Mouse (Mus musculus) erythroblast, embryonic 14.5 days (primary cell): ENCODE measurements around the gene Dclre1b. TPM values are rescaled to one million over a fixed set of nuclear protein-coding genes. Genes with fewer than 3 reads are reported as not detected.

Experiments
- H3K27me3 ChIP-seq: 2 replicates; pipeline ENCODE4 v1.6.1; 2012; ENCODE audit warnings: inconsistent platforms; ENCODE audit not compliant: control insufficient read depth
- H3K36me3 ChIP-seq: 2 replicates; pipeline ENCODE4 v1.6.1; 2012; ENCODE audit warnings: mild to moderate bottlenecking, inconsistent platforms; ENCODE audit not compliant: control insufficient read depth
- H3K4me1 ChIP-seq: 2 replicates; pipeline ENCODE4 v1.6.1; 2012; ENCODE audit warnings: inconsistent platforms; ENCODE audit not compliant: control insufficient read depth
- H3K4me3 ChIP-seq: replicated peaks from 2 replicates; pipeline ENCODE3; 2012; ENCODE audit warnings: moderate library complexity, mild to moderate bottlenecking, inconsistent platforms
- H3K9me3 ChIP-seq: 2 replicates; pipeline ENCODE4 v1.6.1; 2012; ENCODE audit warnings: low read length, inconsistent platforms, mixed read lengths; ENCODE audit not compliant: control insufficient read depth
- GATA1 ChIP-seq: IDR thresholded peaks from 2 replicates; pipeline ENCODE4 v1.6.1; 2012; ENCODE audit warnings: low read length, inconsistent platforms, mixed read lengths
- TAL1 ChIP-seq: IDR thresholded peaks from 3 replicates; pipeline ENCODE4 v1.6.1; 2012; ENCODE audit warnings: low read length, inconsistent platforms, mixed read lengths
- polyA plus RNA-seq: library from polyadenylated mRNA; stranded (reverse); fragments of >175 nt; gene quantifications from 2 replicates; pipeline ENCODE4 v1.2.3, GENCODE M21; 2012

Dclre1b gene
- polyA plus RNA-seq, 1 experiment = 1.2 TPM

DNA sequence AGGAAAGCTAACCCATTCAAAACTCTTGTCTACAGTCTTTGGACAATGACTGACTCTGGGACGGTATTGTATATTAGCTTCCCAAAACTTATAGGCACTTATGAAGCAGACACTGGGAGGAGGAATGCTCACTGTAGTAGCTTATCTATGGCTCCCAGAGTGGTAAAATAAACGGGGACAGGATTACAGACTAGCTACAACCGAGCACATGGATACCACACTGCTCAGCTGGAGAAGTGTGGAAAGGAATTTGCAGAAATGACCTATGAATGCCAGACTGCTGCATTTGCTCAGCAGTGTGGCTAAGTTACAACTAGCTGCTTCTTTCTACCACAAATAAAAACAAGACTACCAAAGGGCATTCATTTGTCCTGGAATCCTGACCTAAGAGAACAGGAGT lies 53.9 kb downstream of the Dclre1b start:
- H3K9me3 ChIP-seq = no peaks in the 10 kb centered on the region
- peaks cover 10% of the 10 kb centered on the region for H3K4me1 ChIP-seq
- H3K27me3 ChIP-seq = no peaks in the 10 kb centered on the region
- no peak for TF ChIP-seq TAL1
- no peak for TF ChIP-seq GATA1
- H3K4me3 ChIP-seq = no peak overlapping the region
- H3K36me3 ChIP-seq = peaks cover 100% of the 10 kb centered on the region

GRCm38 (mm10) chr3:103751558-103751957 lies 57.7 kb downstream of the Dclre1b start:
- H3K4me1 ChIP-seq = peaks cover 2% of the 10 kb centered on the region
- H3K9me3 ChIP-seq = no peaks in the 10 kb centered on the region
- no peaks in the 10 kb centered on the region for H3K27me3 ChIP-seq
- no peak overlapping the region for H3K4me3 ChIP-seq
- peaks cover 100% of the 10 kb centered on the region for H3K36me3 ChIP-seq
- no peak for TF ChIP-seq GATA1
- no peak for TF ChIP-seq TAL1

Other genes starting within 250 kb of the Dclre1b start
- gene Syt6, start 234.2 kb downstream of the Dclre1b start, polyA plus RNA-seq = 0.02 TPM in 1 of 2 replicates, not detected in the other
- gene Atg4a-ps, start 163.4 kb downstream of the Dclre1b start, polyA plus RNA-seq = not detected in 2 replicates
- gene Olfml3, start 71.4 kb downstream of the Dclre1b start, polyA plus RNA-seq = 0.05 and 0.07 TPM in 2 replicates
- not detected in 2 replicates for gene Gm10964, start 70.1 kb downstream of the Dclre1b start, polyA plus RNA-seq
- 5.7 and 7.4 TPM in 2 replicates for gene Hipk1, start 17.9 kb downstream of the Dclre1b start, polyA plus RNA-seq
- gene Ap4b1, start 76 bp upstream of the Dclre1b start, polyA plus RNA-seq = 0.12 and 0.16 TPM in 2 replicates
- 0.26 and 0.65 TPM in 2 replicates for gene Gm43064, start 129 bp upstream of the Dclre1b start, polyA plus RNA-seq
- gene Bcl2l15, start 23.2 kb upstream of the Dclre1b start, polyA plus RNA-seq = 0.06 and 0.15 TPM in 2 replicates
- gene Ptpn22, start 50.4 kb upstream of the Dclre1b start, polyA plus RNA-seq = not detected in 2 replicates
- gene Rsbn1, start 104.7 kb upstream of the Dclre1b start, polyA plus RNA-seq = 0.91 and 1.1 TPM in 2 replicates
- gene Phtf1, start 158.7 kb upstream of the Dclre1b start, polyA plus RNA-seq = 0.10 and 0.39 TPM in 2 replicates